Mouse (Mus musculus) skeletal muscle tissue, postnatal 0 days (tissue): ENCODE results near the gene Pkdrej. TPM values are rescaled to one million over a fixed set of nuclear protein-coding genes. Genes with fewer than 3 reads are reported as not detected.

Experiments used
- polyA plus RNA-seq: library from polyadenylated mRNA; unstranded; fragments of >200 nt; fragmentation: Nextera tagmentation; extraction: Ambion mirVana; gene quantifications from 2 replicates; pipeline ENCODE4 v1.2.1, GENCODE M21; 2015

Gene Pkdrej
- polyA plus RNA-seq: 0.19 TPM in 2 replicates

DNA sequence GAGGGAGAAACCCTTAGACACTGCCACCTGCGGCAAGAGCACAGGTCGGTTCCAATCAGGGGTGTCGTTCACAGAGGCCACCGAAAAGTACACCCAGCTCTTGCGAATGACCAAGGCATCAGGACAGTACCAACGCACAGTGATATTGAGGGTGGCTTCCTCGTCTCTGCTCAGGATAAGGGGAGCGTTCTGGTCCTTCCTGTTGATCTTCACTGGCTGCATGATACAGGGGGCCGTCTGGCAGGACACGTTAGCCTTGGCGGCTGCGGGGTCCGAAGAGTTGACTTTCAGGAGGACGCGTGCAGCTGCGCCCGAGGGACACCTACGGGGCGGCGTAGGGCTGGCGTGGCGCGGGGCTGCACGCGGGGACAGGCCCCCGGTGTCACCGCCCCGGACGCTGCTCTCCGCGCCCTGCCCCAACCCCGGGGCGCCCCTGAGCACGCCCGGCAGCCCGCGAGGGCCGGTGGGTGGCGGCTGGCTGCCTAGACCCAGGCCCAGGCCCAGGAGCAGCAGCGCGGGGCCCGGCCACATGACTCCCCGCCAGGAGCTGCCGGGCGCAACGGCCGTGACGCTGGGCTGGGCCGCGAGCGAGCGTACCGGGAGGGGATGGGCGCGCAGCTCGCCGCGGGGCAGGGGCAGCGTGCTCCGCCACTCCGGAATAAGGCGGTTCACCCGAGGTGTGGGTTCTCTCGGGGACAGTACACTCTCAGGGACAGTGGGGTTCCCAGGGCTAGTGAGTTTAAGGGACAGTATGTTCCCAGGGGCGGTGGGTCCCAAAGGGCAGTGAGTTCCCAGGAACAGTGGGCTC is at the start of gene Pkdrej:
Gene Pkdrej, minus strand, starts transcription at position 532 of the 808 bp plus-strand sequence.

GRCm38 (mm10) chr15:85859490-85860031 is 38.0 kb upstream of the Pkdrej start, which contains the start of gene Gtse1:
Gene Gtse1, plus strand, starts transcription at chr15:85859745.

DNA sequence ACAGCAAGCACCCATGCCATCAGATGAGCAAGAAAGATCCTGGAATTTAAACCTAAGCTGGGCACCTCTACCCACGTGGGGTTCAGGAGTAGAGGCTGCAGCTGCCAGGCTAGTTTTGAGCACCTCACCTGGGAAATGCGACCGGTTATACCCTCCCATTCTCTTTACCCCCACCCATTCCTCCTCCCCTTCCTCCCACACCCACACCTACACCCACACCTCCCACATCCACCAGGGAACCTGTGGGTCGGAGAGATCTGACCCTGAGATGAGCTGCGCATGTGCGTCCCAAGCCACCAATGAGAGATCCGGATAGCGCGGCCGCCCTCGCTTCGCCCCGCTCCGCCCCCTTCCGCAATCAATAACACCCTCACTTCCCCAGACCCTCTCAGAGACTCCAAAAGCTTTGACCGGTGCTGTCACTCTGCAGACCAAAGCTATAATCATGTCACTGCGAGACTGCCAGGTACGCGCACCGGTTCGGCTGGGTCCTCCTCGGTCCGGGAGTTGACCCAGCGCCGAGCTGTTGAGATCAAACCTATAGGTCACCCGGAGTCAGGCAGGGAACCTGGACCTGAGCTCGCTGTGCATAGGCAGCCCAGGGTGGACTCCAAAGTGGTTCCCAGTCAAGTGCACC is 10.5 kb upstream of the Pkdrej start, which contains the start of gene Ttc38:
Gene Ttc38, plus strand, starts transcription at position 353 of the 637 bp plus-strand sequence.

DNA sequence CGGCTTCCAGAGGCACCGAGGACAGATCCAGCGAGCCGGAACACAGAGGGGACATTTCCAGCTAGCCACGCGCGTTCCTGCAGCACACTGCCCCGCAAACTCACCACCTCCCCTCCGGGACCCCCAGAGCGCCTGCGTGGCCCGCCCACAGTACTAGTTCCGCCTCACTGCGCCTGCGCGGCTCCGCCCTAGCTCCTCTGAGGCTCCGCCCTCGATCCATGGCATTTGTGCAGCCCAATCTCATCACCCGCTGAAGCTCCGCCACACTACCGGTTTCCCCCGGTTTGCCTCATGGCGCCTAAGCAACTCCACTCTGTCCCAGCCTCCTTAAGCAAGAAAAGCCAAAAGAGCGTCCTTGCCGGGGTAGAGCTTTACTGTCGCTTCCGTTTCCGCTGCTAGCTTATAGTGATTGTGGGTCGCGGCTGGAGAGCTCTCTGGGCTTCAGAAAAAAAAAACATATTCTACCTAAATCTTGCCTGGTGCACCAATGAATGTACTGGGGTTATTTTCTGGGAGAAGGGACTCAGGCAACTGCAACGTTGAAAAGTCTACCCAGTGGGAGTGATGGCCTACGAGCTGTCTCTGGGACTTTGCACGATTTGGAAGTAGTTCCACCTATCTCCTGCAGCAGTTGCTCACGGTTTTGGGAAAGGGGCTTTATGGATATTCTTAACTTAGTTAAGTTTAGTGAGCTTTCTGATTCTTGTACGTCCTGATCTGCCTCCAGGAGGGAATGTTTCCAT is 9.8 kb downstream of the Pkdrej start, which contains the start of gene Cdpf1:
Gene Cdpf1, minus strand, starts transcription at position 163 of the 743 bp plus-strand sequence.

Other genes with a start within 250 kb of the Pkdrej start
- gene Wnt7b, start 239.3 kb downstream of the Pkdrej start, polyA plus RNA-seq: 1.2 TPM in 1 of 2 replicates, not detected in the other
- gene Ppara, start 86.8 kb downstream of the Pkdrej start, polyA plus RNA-seq: 22.5 and 40.1 TPM in 2 replicates
- 39.2 and 42.1 TPM in 2 replicates for gene Cdpf1, start 10.0 kb downstream of the Pkdrej start, polyA plus RNA-seq
- gene Ttc38, start 10.6 kb upstream of the Pkdrej start, polyA plus RNA-seq: 3.0 and 3.7 TPM in 2 replicates
- 3.7 and 4.6 TPM in 2 replicates for gene Gtse1, start 38.0 kb upstream of the Pkdrej start, polyA plus RNA-seq
- 36.1 and 37.2 TPM in 2 replicates for gene Trmu, start 57.6 kb upstream of the Pkdrej start, polyA plus RNA-seq
- 0.17 and 0.26 TPM in 2 replicates for gene Celsr1, start 212.0 kb upstream of the Pkdrej start, polyA plus RNA-seq
- 5.0 and 5.8 TPM in 2 replicates for gene Gramd4, start 236.0 kb upstream of the Pkdrej start, polyA plus RNA-seq